Mouse (Mus musculus) left cerebral cortex, postnatal 14 days (tissue): ENCODE measurements around the gene Dmrt3. TPM values are rescaled to one million over a fixed set of nuclear protein-coding genes. Genes with fewer than 3 reads are reported as not detected.

Experiments used
- DNase-seq, 2 experiments: peaks; one replicate each; pipeline ENCODE4 v3.0.0; 2021 to 2022; ENCODE audit warnings: low spot score in 2 of 2, mixed read lengths in 1 of 2
- intact Hi-C: fragments of 180-260 bp; cut with DNase I; formaldehyde crosslinking; loops from one replicate; pipeline ENCODE4 v1.15.1; 2025
- total RNA-seq, 2 experiments: library from RNA; stranded (reverse); gene quantifications; 2 replicates each; pipeline ENCODE4 v1.2.3; 2021

Dmrt3 gene
- total RNA-seq, 2 experiments from 2014 or later: not detected

DNA sequence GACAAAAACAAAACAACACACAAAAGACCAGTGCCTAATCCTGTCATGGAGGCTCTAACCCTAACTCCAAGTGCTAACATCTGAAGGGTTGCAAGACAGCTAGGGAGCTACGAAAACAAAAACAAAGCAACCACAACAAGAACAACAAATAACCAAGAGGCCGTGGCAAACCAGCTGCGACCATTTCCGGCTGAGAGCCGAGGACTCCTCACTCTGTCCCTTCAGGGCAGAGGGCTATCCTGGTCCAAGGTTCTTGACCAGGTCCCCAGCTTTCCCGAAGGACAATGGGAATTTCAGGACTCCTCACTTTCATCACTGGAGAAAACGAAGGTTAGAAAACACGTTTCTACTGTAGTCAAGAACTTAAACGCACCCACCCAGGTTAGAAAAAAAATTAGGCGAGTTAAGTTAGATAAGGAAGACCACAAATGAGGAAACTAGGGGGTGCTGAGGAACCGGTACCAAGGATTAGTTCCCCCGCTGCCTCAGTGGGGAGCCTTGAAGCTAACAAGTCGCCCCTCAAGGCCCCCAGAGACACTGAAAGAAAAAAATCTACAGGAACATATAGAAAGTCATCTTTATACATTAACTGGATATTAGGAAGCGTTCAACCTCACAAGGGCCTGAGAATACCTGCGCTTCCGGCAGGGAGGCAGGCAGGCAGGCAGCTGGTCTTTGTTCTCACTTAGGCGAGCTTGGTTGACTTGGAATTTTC lies 60.6 kb downstream of the Dmrt3 start:
- intact Hi-C loops: no loop called here
- no peak for DNase-seq

DNA sequence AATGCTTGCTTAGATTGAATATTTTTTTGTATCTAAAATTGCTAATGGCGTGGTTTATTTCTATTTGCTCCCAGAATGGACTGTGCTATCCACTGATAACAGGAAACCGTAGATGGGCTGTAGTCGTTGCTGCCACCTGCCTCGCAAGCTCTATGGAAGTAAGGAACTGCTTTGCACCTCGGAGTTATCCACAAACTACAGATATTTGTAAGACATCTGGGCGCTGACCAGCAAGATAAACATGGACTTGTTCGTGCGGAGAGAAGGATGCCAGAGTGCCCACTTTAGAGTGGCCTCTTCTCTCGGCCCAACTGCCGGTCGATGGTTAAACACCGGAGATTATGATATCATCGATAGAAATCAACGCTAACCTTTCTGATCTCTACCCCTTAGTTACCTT lies 61.6 kb downstream of the Dmrt3 start:
- intact Hi-C loops: loop anchor here (2.0 kb wide), 1 partner anchor 63 kb away; no protein-coding TSS in a partner anchor
- DNase-seq: no peak

DNA sequence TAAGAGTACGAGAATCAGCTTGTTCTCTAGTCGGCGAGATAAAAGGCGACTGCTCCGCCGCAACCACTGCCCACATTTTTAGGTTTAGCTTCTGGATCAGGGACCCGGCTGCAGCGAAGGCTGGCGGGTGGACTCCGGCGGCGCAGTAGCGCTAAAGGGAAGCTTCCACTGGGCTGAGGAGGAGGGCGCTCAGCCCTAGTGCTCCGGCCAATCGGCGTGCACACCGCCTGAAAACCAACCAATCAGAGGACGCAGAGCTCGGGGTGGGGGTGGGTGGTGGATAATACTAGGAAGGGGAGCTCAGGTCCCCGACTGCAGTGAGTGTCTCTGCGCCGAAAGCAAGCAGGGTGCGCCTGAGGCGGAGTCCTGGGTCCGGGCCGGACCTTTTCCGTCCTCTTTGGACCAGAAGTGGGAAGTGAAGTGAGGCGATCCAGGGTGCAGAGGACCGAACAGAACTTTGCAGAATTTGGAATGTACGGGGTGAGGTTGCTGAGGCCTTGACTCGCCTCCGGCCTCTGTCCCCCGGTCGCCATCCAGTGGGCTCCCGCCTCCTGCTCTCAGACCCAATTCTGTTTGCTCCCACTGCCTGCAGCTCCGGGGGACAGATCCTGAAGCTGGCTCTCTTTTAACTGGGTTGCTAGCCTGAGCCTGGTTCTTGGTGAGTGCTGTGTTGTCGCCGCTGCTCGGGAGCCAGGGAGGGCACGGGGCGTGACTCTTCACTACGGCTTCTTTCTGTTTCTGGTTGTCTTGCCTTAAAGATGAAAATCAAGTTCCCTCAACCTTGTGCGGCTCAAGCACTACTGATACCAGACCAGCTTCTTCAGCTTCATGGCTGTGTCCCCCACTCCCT lies 62.2 kb downstream of the Dmrt3 start, which contains the start of gene Dmrt2:
Gene Dmrt2, plus strand, starts transcription at position 311 of the 850 bp plus-strand sequence.
- peak in 1 of 2 experiments; percentile 27 for DNase-seq
- intact Hi-C loops: loop anchor here (2.0 kb wide), 1 partner anchor 64 kb away; no protein-coding TSS in a partner anchor

Other genes with a start within 250 kb of the Dmrt3 start
- not detected for gene Dmrt1, start 104.7 kb upstream of the Dmrt3 start, total RNA-seq
- gene Dmrt2, start 62.1 kb downstream of the Dmrt3 start, total RNA-seq: 1 to 10 TPM; 1.6 to 1.9 TPM